Mouse (Mus musculus): ENCODE measurements at regions not wholly inside any gene's neighbourhood (a gene's known extent, or its start where the extent isn't known, plus 50 kb on each side); places are given as distances from the start of the nearest gene placed in this dataset.

- Histone ChIP-seq H3K4me3 (ENCODE audit: low read depth, low read length) (no peak overlapping the region), H3K4me2 (ENCODE audit: low read depth, low read length, poor library complexity, severe bottlenecking) (no peak overlapping the region), H3K27me3 (ENCODE audit: insufficient read depth, low read length) (no peaks in the 10 kb centered on the region), H3K4me1 (ENCODE audit: insufficient read depth, low read length) (no peaks in the 10 kb centered on the region), H3K9ac (replicated peaks; ENCODE audit: low read length, poor library complexity, severe bottlenecking) (no peak overlapping the region), H3K9me3 (ENCODE audit: low read length) (no peaks in the 10 kb centered on the region), H3K36me3 (ENCODE audit: insufficient read depth, low read length) (no peaks in the 10 kb centered on the region), H3K27ac (ENCODE audit: low read depth, low read length) (no peak overlapping the region)
- no peak for TF ChIP-seq CTCF (IDR thresholded peaks at IDR 0.05)
- 58% methylated on average over 2 of the region's 2 CpGs for WGBS
- DNase-seq (ENCODE audit: low spot score), result no peak
- ATAC-seq (ENCODE audit: low FRiP score), result no peak
These were observed 80.3 kb upstream of the Khdrbs2 start for GRCm38 (mm10) chr1:32092221-32092620.

GRCm38 (mm10) chr1:32092994-32093665, 79.4 kb upstream of the Khdrbs2 start:
- Histone ChIP-seq H3K9me3 (ENCODE audit: low read length) (no peaks in the 10 kb centered on the region), H3K36me3 (ENCODE audit: insufficient read depth, low read length) (no peaks in the 10 kb centered on the region), H3K27ac (ENCODE audit: low read depth, low read length) (no peak overlapping the region), H3K4me3 (ENCODE audit: low read depth, low read length) (no peak overlapping the region), H3K9ac (replicated peaks; ENCODE audit: low read length, poor library complexity, severe bottlenecking) (no peak overlapping the region), H3K4me1 (ENCODE audit: insufficient read depth, low read length) (no peaks in the 10 kb centered on the region), H3K4me2 (ENCODE audit: low read depth, low read length, poor library complexity, severe bottlenecking) (no peak overlapping the region), H3K27me3 (ENCODE audit: insufficient read depth, low read length) (no peaks in the 10 kb centered on the region)
- ATAC-seq (ENCODE audit: low FRiP score), result 0 out of 2 replicates have a peak, but pooled peaks have one; percentile 49
- 20% methylated on average over 1 of the region's 1 CpGs for WGBS
- peak; percentile 58 for DNase-seq (ENCODE audit: low spot score)
- no peak for TF ChIP-seq CTCF (IDR thresholded peaks at IDR 0.05)

- no peaks in the 10 kb centered on the region for H3K36me3 ChIP-seq (ENCODE audit: insufficient read depth, low read length)
- H3K4me3 ChIP-seq (ENCODE audit: low read depth, low read length), result no peak overlapping the region
- H3K4me1 ChIP-seq (ENCODE audit: insufficient read depth, low read length), result no peaks in the 10 kb centered on the region
- no peak overlapping the region for H3K27ac ChIP-seq (ENCODE audit: low read depth, low read length)
- H3K4me2 ChIP-seq (ENCODE audit: low read depth, low read length, poor library complexity, severe bottlenecking), result no peak overlapping the region
- no peak for TF ChIP-seq CTCF (IDR thresholded peaks at IDR 0.05)
- H3K9ac ChIP-seq (replicated peaks; ENCODE audit: low read length, poor library complexity, severe bottlenecking), result no peak overlapping the region
- DNase-seq (ENCODE audit: low spot score) (no peak), ATAC-seq (ENCODE audit: low FRiP score) (no peak)
- no peaks in the 10 kb centered on the region for H3K9me3 ChIP-seq (ENCODE audit: low read length)
- no peaks in the 10 kb centered on the region for H3K27me3 ChIP-seq (ENCODE audit: insufficient read depth, low read length)
These were observed 68.5 kb upstream of the Khdrbs2 start for GRCm38 (mm10) chr1:32104064-32104463.

All from midbrain, postnatal 0 days (tissue).